Mouse (Mus musculus) E14TG2a.4 (cell line): Measurements from ENCODE around the gene A530016L24Rik.

Source experiments
- H3K27me3 ChIP-seq: 2 replicates; pipeline ENCODE4 v1.6.1; 2014; ENCODE audit warnings: low read length, control low read depth; ENCODE audit not compliant: insufficient read depth
- H3K36me3 ChIP-seq: 2 replicates; pipeline ENCODE4 v1.6.1; 2014; ENCODE audit warnings: low read length, control low read depth; ENCODE audit not compliant: insufficient read depth
- H3K4me1 ChIP-seq: replicated peaks from 2 replicates; pipeline ENCODE4 v1.6.1; 2014; ENCODE audit warnings: low read depth, low read length, control low read depth
- H3K4me3 ChIP-seq: replicated peaks from 2 replicates; pipeline ENCODE4 v1.5.1; 2014; ENCODE audit warnings: mild to moderate bottlenecking, low read length
- H3K9me3 ChIP-seq: 2 replicates; pipeline ENCODE4 v1.6.1; 2014; ENCODE audit warnings: low read length, control low read depth
- CTCF ChIP-seq: conservative IDR thresholded peaks from 2 replicates; pipeline ENCODE4 v1.5.1; 2014; ENCODE audit warnings: low read length
- NANOG ChIP-seq: IDR thresholded peaks from 2 replicates; pipeline ENCODE4 v1.6.1; 2014; ENCODE audit warnings: borderline replicate concordance, low read length, mixed read lengths
- POU5F1 ChIP-seq: IDR thresholded peaks from 2 replicates; pipeline ENCODE4 v1.6.1; 2014; ENCODE audit warnings: low read length, borderline replicate concordance

Gene A530016L24Rik

DNA sequence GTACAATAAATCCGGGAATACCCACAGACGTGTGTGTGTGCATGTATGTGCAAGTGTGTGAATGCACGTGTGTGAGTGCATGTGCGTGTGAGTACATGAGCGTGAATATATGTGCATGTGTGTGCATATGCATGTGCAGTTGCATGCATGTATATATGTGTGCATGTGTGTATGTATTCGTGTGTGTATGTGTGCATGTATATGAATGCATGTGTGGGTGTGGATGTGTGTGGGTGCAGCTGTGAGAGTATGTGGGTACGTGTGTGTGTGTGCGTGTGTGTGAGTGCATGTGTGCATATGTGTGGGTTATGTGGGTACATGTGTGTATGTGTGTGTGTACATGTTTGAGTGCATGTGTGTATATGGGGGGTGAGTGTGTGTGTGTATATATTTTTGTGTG lies 56.9 kb downstream of the A530016L24Rik start:
- Histone ChIP-seq H3K4me3 (no peak overlapping the region), H3K27me3 (peaks cover 8% of the 10 kb centered on the region), H3K9me3 (no peaks in the 10 kb centered on the region), H3K4me1 (peaks cover 49% of the 10 kb centered on the region), H3K36me3 (no peaks in the 10 kb centered on the region)
- TF ChIP-seq POU5F1: no peak
- TF ChIP-seq CTCF: no peak
- no peak for TF ChIP-seq NANOG

DNA sequence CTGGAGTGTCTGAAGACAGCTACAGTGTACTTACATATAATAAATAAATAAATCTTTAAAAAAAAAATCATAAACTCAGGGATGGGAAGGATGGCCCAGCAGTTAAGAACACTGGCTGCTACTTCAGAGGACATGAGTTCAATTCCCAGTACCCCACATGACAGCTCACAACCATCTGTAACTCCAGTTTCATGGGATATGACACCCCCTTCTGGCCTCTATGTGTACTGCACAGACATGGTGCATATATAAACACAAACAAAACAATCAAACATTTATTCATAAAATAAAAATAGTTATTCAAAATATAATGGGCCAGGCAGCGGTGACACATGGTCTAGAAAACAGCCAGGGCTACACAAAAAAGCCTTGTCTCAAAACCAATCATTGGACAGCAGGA lies 60.0 kb downstream of the A530016L24Rik start:
- peak; percentile 45 for TF ChIP-seq CTCF
- no peak for TF ChIP-seq NANOG
- H3K4me1 ChIP-seq: peaks cover 40% of the 10 kb centered on the region
- H3K4me3 ChIP-seq: no peak overlapping the region
- H3K36me3 ChIP-seq: no peaks in the 10 kb centered on the region
- H3K9me3 ChIP-seq: no peaks in the 10 kb centered on the region
- peaks cover 8% of the 10 kb centered on the region; the same call in 1 of the 2 replicates for H3K27me3 ChIP-seq
